Mouse (Mus musculus) ES-Bruce4 (cell line): ENCODE results near the gene Dnajc13. TPM values are rescaled to one million over a fixed set of nuclear protein-coding genes. Genes with fewer than 3 reads are reported as not detected.
A peak's percentile ranks its signal among the peaks of the same experiment; 100 is the strongest.

Source experiments
- H3K27ac ChIP-seq: 2 replicates; pipeline ENCODE4 v1.5.1; 2012; ENCODE audit warnings: low read length, inconsistent platforms; ENCODE audit not compliant: insufficient read depth
- H3K27me3 ChIP-seq: 2 replicates; pipeline ENCODE4 v1.6.1; 2012; ENCODE audit warnings: mild to moderate bottlenecking, low read length, inconsistent platforms; ENCODE audit not compliant: control insufficient read depth, poor library complexity, insufficient read depth, severe bottlenecking
- H3K36me3 ChIP-seq: 2 replicates; pipeline ENCODE4 v1.6.1; 2012; ENCODE audit warnings: inconsistent platforms, mild to moderate bottlenecking, low read length, moderate library complexity; ENCODE audit not compliant: control insufficient read depth, poor library complexity, insufficient read depth, severe bottlenecking
- H3K4me1 ChIP-seq: one replicate; pipeline ENCODE4 v1.8.1; 2011; ENCODE audit warnings: low read length; ENCODE audit not compliant: control insufficient read depth, insufficient read depth
- H3K4me3 ChIP-seq: 2 replicates; pipeline ENCODE4 v1.5.1; 2011; ENCODE audit warnings: low read depth, mild to moderate bottlenecking, low read length
- H3K9ac ChIP-seq: 2 replicates; pipeline ENCODE4 v1.6.1; 2012; ENCODE audit warnings: low read depth, mild to moderate bottlenecking, inconsistent platforms; ENCODE audit not compliant: poor library complexity, severe bottlenecking
- H3K9me3 ChIP-seq: replicated peaks from 2 replicates; pipeline ENCODE4 v1.6.1; 2012; ENCODE audit warnings: mild to moderate bottlenecking, low read length, inconsistent platforms; ENCODE audit not compliant: control insufficient read depth, poor library complexity, insufficient read depth, severe bottlenecking
- CTCF ChIP-seq: IDR thresholded peaks from one replicate; pipeline ENCODE4 v1.8.1; 2011; ENCODE audit warnings: low read depth, low read length
- EP300 ChIP-seq: IDR thresholded peaks from 2 replicates; pipeline ENCODE4 v1.6.1; 2011; ENCODE audit warnings: low read depth, low read length; ENCODE audit not compliant: insufficient read depth
- POLR2A ChIP-seq: IDR thresholded peaks from one replicate; pipeline ENCODE4 v1.8.1; 2011; ENCODE audit warnings: low read length; ENCODE audit not compliant: insufficient read depth
- polyA plus RNA-seq: library from polyadenylated mRNA; stranded (reverse); fragments of >200 nt; gene quantifications from 2 replicates; pipeline ENCODE4 v1.2.4, GENCODE M21; 2011; ENCODE audit warnings: low read depth; ENCODE audit not compliant: missing spikeins, insufficient read depth, insufficient read length

Gene Dnajc13
- polyA plus RNA-seq, 1 experiment: 119 TPM

DNA sequence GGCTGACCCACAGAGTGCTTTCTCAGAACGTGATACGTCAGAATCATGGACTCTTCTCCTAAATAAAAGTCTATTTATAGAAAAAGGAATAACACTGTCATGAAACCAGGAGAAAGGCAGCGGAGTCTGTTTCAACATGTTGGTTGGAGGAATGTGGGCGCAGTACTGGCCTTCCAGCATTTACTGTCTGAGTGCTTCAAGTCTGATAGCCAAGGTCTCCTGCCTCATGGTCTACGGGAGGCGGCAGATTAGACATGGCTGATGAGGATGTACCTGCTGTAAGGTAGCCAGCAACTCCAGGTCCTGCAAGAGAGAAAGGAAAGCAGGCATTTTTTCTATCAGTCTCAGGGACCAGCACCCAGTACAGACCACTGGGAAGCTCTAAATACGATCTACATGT lies 110.6 kb downstream of the Dnajc13 start:
- H3K4me3 ChIP-seq: no peak overlapping the region
- no peaks in the 10 kb centered on the region for H3K9me3 ChIP-seq
- no peaks in the 10 kb centered on the region for H3K4me1 ChIP-seq
- H3K9ac ChIP-seq: no peak overlapping the region
- H3K36me3 ChIP-seq: peaks cover 9% of the 10 kb centered on the region; the same call in 1 of the 2 replicates
- H3K27ac ChIP-seq: no peak overlapping the region
- no peaks in the 10 kb centered on the region for H3K27me3 ChIP-seq
- TF ChIP-seq EP300 (no peak), CTCF (no peak), POLR2A (no peak)

DNA sequence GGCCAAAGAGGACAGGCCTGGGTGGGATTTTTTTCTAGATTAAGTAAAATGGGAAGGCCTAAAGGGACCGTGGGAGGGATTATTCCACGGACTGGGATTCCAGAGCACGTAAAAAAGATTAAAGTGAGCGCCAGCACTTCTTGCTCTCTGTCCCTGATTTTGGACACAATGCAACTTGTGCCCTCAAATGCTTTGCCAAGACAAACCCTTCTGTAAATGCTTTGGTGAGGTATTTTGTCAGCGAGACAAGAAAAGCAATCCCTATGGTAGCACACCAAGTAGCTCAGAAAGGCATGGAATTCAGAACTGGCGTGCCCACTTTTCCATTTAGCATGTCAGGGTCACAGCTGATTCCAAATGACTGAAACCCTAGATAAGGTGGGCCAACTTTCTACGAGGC lies 113.8 kb downstream of the Dnajc13 start:
- Histone ChIP-seq H3K27me3 (no peaks in the 10 kb centered on the region), H3K9me3 (no peaks in the 10 kb centered on the region), H3K9ac (no peak overlapping the region), H3K36me3 (peaks cover 4% of the 10 kb centered on the region; the same call in 1 of the 2 replicates), H3K4me3 (no peak overlapping the region), H3K27ac (no peak overlapping the region), H3K4me1 (no peaks in the 10 kb centered on the region)
- TF ChIP-seq CTCF (no peak), POLR2A (no peak), EP300 (no peak)

DNA sequence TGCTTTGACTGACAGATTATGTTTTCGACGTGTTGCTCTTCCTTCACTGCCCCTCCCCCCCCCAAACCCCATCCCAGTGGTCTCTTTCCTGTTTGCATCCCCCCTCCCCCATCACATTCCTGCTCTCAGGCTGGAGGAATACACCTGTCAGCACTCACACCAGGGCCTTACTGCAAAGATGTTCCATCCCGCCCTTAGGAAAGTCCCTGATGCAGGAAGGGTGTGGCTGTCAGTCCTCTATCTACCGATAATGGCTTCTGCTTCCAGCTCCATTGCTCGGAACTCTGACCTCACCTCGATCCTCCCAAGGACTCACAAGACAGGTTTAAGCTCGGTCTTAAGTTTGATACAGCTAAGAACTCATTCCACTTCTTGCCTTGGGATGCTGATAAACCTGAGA lies 116.0 kb downstream of the Dnajc13 start:
- Histone ChIP-seq H3K27ac (0 out of 2 replicates have a peak overlapping the region, but pooled peaks have one; percentile 42), H3K4me3 (no peak overlapping the region), H3K4me1 (no peaks in the 10 kb centered on the region), H3K9ac (no peak overlapping the region), H3K9me3 (no peaks in the 10 kb centered on the region), H3K27me3 (no peaks in the 10 kb centered on the region), H3K36me3 (no peaks in the 10 kb centered on the region)
- TF ChIP-seq POLR2A (no peak), CTCF (no peak), EP300 (peak; percentile 73)

DNA sequence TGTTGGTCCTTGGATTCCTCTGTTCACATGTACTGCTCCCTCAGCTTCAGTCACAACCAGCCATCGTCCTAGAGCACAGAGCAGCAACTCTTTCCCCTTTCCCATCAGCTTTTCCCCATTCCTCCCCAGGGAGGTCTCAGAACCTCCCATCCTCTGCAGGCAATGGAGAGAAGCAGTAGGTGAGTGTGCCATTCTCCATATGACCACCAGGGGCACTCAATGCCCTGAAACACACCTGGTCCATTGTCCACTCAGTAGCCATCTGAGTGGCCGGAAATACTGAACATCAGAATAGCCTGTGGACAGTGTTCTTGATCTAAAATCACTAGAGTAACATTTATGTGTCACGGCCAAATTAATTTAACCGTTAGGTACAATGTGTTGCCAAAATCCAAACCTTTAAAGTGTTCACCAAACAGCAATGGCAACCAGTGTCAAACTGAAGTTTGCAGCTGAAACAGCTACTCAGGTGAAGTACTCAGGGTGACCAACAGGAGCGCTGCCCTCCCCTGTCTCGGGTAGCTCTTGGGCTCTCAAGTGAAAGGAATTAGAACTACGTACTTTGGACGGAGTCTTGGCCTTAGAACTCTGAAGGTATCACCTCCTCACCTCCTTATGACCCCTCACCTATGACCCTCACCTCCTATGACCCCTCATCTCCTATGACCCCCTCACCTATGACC lies 118.3 kb downstream of the Dnajc13 start:
- Histone ChIP-seq H3K27me3 (no peaks in the 10 kb centered on the region), H3K27ac (no peak overlapping the region)
- no peak for TF ChIP-seq EP300
- peak; percentile 66 for TF ChIP-seq CTCF

DNA sequence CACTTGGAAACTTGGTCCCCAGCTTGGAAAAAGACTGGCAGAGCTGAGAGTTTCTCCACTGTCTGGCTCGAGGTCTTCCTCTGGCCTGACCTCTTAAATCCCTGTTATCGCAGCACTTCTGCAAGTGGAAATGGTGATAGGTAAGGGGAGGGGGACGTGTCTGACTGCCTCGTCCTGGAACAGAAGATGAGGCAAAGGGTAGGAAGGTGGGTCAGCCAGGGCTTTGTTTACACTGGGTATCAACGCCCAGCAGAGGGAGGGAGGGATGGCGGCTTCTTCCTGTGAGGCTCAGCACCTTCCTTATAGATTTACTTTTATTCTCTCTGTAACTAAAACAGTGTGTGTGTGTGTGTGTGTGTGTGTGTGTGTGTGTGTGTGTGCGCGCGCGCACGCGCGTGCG lies 119.9 kb downstream of the Dnajc13 start:
- no peaks in the 10 kb centered on the region for H3K27me3 ChIP-seq
- H3K4me3 ChIP-seq: no peak overlapping the region
- no peak overlapping the region for H3K9ac ChIP-seq
- H3K9me3 ChIP-seq: no peaks in the 10 kb centered on the region
- H3K4me1 ChIP-seq: no peaks in the 10 kb centered on the region
- H3K36me3 ChIP-seq: no peaks in the 10 kb centered on the region
- no peak for TF ChIP-seq EP300
- no peak for TF ChIP-seq POLR2A
- no peak for TF ChIP-seq CTCF
- H3K27ac ChIP-seq: no peak overlapping the region

More for the DNA sequence above, 118.3 kb downstream of the Dnajc13 start:
- H3K4me3 ChIP-seq: no peak overlapping the region
- H3K9ac ChIP-seq: no peak overlapping the region
- H3K36me3 ChIP-seq: no peaks in the 10 kb centered on the region
- no peaks in the 10 kb centered on the region for H3K4me1 ChIP-seq
- no peaks in the 10 kb centered on the region for H3K9me3 ChIP-seq

DNA sequence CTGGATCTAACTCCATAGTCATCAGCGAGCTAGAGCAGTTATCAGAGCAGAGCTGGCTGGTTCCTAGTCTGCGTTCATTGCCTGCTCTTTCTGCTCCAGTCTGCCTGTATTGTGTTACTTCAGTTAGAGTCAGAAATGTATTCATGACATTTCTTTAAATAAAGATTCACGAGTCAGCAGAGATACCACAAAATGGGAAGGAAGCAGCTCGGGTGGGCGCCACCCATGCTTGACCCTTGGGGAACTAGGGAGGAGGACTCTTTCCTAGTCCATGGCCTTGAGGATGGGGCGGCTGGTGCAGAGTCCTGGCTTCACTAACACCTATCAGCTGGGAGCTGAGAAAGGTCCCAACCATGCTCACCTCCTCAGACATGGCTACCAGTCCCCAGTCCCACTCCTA lies 122.4 kb downstream of the Dnajc13 start:
- TF ChIP-seq EP300: no peak
- no peak for TF ChIP-seq POLR2A
- TF ChIP-seq CTCF: no peak
- H3K27ac ChIP-seq: no peak overlapping the region

More for the DNA sequence above, 122.4 kb downstream of the Dnajc13 start:
- Histone ChIP-seq H3K9me3 (no peaks in the 10 kb centered on the region), H3K36me3 (no peaks in the 10 kb centered on the region), H3K9ac (no peak overlapping the region), H3K4me1 (no peaks in the 10 kb centered on the region), H3K4me3 (no peak overlapping the region), H3K27me3 (no peaks in the 10 kb centered on the region)
